Comparison of ENCODE assay signal across 15 mouse cellular contexts in genomic region chr13:109242456-109243050, GRCm38 (mm10).
DNase-seq lines count a peak whose midpoint lies in the region; ATAC-seq and TF ChIP-seq lines count a peak whose summit lies in the region.
"Had no signal": no experiment of that assay in that cellular context is flagged by ENCODE, and none has a peak within 500 bp of the region (broad histone marks: within the 10 kb centered on the region; RNA-seq: fewer than 3 reads in every experiment).

No protein-coding gene starts in this region.

- no peaks in the 10 kb centered on the region for H3K9me3 ChIP-seq in lung, postnatal 0 days (ENCODE audit: low read length)
- H3K9me3 ChIP-seq: intestine, embryonic 15.5 days; midbrain, embryonic 10.5 days had no signal

- no peak overlapping the region for H3K4me3 ChIP-seq in lung, postnatal 0 days (ENCODE audit: low read depth, low read length)
- H3K4me3 ChIP-seq: intestine, embryonic 15.5 days; midbrain, embryonic 10.5 days had no signal

- DNase-seq in adrenal gland, adult 2 months = peak; percentile 31
- DNase-seq in adrenal gland, adult 8-10 months = no peak
- DNase-seq in retina, postnatal 1 day = peak; percentile 52
- DNase-seq in retina, embryonic 14.5 days (ENCODE audit: low spot score) = no peak
- peak; percentile 92 for DNase-seq in lung, postnatal 0 days (ENCODE audit: low spot score)
- no peak for DNase-seq in kidney, postnatal 10 days
- no peak for DNase-seq in testis, postnatal 14 days (ENCODE audit: low spot score)
- DNase-seq in kidney, postnatal 25 days = no peak
- DNase-seq: cerebellum, adult 8-10 months; heart, postnatal 4 days; kidney, postnatal 4 days; liver, postnatal 0 days; thymus, postnatal 25 days had no signal

- ATAC-seq in lung, postnatal 0 days = peak; percentile 81
- ATAC-seq: intestine, embryonic 15.5 days; liver, postnatal 0 days had no signal

- H3K27ac ChIP-seq in lung, postnatal 0 days (ENCODE audit: low read length) = peak overlapping the region; percentile 60
- H3K27ac ChIP-seq: intestine, embryonic 15.5 days; midbrain, embryonic 10.5 days had no signal

- 52% methylated on average over 9 of the region's 9 CpGs for WGBS in lung, postnatal 0 days

- no peak overlapping the region for H3K4me2 ChIP-seq in lung, postnatal 0 days (replicated peaks; ENCODE audit: low read depth, low read length)
- H3K4me2 ChIP-seq: intestine, embryonic 15.5 days had no signal

- no peak for TF ChIP-seq CTCF in lung, postnatal 0 days (IDR thresholded peaks at IDR 0.05)

- peak; percentile 94 for TF ChIP-seq EP300 in lung, postnatal 0 days (IDR thresholded peaks at IDR 0.05)

- no peaks in the 10 kb centered on the region for H3K4me1 ChIP-seq in lung, postnatal 0 days (ENCODE audit: insufficient read depth, low read depth, low read length)
- H3K4me1 ChIP-seq: intestine, embryonic 15.5 days had no signal

- H3K36me3 ChIP-seq in lung, postnatal 0 days (ENCODE audit: insufficient read depth, low read length) = no peaks in the 10 kb centered on the region
- H3K36me3 ChIP-seq: intestine, embryonic 15.5 days; midbrain, embryonic 10.5 days had no signal

- no peak overlapping the region for H3K9ac ChIP-seq in lung, postnatal 0 days (replicated peaks; ENCODE audit: low read depth)
- H3K9ac ChIP-seq: intestine, embryonic 15.5 days; liver, postnatal 0 days had no signal

- H3K27me3 ChIP-seq in lung, postnatal 0 days (replicated peaks; ENCODE audit: insufficient read depth, low read length) = no peaks in the 10 kb centered on the region
- H3K27me3 ChIP-seq: intestine, embryonic 15.5 days had no signal

Comparison
In these comparisons a context has a peak if more than half of its experiments do, and no peak if none do; other contexts are left out.
1. DNase-seq: peak in adrenal gland, adult 2 months (single experiment), retina, postnatal 1 day (single experiment) and lung, postnatal 0 days (single experiment); none in adrenal gland, adult 8-10 months (single experiment), retina, embryonic 14.5 days (single experiment), kidney, postnatal 10 days (single experiment), testis, postnatal 14 days (single experiment) and kidney, postnatal 25 days (0 of 2).